Mouse (Mus musculus) spleen, postnatal 36 days (tissue): ENCODE results near the gene Tfip11.
A peak's percentile ranks its signal among the peaks of the same experiment; 100 is the strongest.

Source experiments
- DNase-seq, 2 experiments: peaks; one replicate each; pipeline ENCODE4 v3.0.0; 2022; ENCODE audit warnings: low spot score in 2 of 2, mixed read lengths in 1 of 2

Tfip11 gene

DNA sequence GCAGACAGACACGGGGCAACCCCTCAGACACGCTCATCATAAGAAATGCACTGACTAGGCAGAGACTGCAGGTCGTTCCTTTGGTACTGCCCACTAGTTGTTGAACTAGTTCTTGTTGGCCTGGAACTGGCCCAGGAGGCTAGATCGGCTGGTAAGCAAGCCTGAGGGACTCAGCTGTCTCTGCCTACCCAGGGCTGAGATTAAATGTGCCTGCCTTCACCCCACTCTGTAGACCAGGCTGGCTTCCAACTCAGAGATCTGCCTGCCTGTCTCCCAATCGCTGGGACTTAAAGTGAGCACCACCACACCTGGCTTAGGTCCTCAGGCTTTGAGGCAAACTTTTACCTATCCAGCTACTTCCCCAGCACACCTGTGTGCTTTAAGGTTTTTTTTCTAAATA is 5.8 kb upstream of the Tfip11 start:
- DNase-seq, result no peak

DNA sequence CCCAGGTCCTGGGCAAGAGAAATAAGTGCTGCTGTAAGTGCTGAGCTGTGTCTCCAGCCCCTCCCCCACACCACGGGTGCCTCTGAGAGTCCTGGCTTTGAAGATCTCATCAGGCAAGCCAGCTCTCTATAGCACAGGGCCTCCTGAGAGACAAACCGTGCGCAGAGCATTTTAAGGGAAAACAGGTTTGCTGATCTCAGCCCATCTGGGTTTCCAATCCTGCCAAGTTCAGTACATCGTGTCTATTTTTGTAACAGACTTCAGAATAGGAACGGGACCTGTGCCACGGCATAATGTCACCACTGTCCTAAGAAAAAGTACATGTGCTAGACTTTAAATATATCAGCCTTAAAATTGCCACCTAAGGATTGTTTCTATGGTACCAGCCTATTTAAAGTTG is 5.2 kb upstream of the Tfip11 start:
- DNase-seq, result no peak

DNA sequence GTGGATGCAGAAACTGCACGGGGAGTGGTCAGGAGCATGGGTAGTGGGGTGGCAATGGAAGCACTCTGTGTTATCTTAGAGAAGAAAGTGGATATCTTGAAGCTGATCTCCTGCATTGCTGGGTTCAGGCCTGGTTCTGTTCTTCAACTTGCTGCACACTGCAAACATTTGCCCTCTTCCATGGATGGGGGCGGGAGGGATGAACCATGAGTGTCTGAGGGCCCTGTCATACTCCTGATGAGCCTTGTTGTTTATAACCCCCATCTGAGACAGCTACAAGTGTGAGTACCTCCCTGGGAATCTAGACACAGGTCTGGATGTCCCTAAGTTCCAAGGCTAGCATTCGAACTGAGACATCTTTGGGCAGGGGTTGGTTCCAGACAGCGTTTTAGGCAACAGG is 4.8 kb upstream of the Tfip11 start:
- DNase-seq, result no peak

DNA sequence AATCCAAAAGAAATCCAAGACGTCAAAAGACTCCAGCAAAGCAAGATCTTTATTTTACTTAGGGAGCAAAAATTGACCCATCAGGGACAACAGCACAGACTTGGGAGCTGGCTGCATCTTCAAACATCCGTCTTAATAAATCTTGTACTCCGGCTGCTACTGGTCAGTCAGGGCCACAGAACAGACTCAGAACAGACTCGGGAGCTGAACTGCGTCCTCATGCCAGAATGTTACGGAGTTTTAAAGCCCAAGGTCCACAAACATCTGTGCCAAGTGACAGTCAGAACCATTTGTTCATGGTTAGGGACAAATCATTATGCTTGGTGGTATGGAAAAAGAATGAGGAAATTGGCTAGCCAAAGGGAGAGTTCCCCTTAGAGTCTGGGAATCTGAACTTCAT is 2.9 kb upstream of the Tfip11 start:
- no peak for DNase-seq

DNA sequence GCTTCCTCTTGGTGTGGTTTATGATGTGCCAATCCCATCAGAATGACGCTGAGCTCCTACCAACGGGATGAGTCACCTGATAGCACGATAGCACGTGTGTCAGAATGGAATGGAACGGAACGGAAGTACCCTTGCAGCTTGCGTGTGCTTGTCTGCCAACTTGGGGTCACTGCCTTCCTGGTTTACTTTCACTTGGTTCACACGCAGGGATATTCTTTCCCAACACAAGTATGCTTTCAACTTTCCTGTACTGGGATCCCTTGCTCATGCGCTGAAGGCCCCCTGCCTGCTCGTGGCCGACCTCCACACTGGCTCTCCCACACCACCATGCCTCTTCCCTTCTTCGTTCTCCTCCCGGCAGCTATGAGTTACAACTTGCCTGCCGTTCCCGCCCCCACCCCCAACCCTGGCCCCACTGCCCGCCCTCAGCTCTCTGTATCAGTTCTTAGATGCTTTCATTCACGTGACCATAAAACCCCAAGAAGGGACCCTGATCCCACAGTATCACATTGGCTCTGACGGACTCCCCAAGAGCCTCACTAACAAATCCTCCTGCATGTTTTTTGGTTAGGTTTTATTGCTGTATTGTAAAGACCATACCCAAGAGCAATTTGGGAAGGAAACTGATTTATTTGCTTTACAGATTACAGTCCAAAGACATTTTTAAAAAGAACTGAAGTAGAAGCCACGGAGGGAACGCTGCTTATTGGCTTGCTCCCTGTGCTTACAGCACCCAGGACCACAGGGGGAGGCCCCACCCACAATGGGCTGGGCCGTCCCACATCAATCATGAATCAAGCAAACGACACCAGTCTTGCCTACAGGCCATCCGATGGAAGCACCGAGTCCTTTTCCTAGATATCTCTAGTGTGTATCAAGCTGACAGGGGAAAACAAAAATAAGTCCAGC is 1.3 kb upstream of the Tfip11 start:
- DNase-seq, result peak; percentile 70 to 74

DNA sequence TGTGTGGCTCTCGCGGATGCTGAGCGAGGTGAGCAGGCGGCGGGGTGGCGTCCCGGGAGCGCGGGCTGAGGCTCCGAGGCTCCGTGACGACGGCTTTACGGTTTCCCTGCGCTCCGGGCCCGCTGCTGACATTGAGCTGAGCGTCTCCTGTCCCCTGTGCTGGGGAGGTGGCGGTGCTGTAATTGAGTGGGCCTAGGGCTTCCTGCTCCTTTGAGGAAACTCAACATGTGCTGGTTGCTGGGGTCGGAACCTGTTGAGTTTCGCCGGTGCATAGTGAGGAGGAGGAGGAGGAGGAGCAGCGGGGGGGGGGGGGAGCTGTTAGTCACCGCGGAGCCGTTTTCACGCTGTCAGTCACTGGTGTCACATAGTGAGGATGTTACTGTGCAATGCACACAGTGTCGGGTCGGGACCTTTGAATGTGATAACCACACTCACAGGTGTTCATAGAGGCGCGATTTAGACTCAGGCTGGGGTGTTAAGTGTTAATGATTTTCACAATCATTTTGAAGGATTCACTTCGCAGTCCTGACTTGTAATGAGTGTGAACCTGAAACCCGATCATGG is 370 bp downstream of the Tfip11 start:
- DNase-seq, result no peak

DNA sequence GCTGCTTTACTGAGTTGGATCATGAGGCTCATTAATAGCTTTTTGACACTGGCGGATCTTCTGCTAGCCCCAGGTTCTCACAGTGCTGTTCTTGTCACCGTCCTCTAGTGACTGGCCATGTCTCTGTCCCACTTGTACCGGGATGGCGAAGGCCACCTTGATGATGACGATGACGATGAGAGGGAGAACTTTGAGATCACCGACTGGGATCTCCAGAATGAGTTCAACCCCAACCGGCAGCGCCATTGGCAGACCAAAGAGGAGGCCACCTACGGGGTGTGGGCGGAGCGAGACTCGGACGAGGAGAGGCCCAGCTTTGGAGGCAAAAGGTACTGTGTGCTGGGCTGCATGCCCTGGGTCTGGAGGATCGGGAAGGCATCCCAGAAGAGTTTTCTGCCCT is 1.7 kb downstream of the Tfip11 start:
- DNase-seq, result no peak

DNA sequence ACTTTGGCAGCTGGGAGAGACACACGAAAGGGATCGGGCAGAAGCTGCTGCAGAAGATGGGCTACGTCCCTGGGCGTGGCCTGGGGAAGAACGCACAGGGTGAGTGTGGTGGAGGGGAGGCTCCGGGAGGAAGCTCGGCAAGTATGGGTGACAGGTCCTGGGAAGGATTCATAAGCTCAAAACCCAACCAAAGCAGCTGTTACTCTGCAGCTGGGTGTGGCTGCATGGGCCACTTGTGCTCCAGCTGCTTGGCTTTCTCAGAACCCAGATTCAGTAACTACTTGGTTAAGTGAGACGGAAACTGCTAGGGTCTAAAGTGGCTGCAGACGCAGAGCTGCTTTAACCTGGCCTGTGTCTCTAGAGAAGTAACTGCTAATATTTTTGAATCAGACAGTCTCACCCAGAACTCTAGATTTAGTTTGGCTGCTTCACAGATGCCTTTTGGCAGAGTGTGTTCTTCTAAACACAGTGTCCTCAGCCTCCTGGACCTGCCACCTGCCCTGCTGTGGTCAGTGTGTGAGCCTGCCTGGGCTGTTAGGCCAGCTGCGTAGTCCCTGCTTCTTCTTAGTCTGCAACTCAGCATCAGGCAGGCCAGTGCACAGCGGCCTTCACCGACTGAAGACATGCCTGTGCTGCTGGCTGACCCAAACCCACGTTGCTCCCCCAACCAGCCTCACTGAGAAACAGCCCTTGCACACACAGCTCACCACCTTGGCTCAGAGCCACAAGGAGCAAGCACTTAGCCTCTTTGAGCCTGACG is 3.8 kb downstream of the Tfip11 start:
- no peak for DNase-seq

DNA sequence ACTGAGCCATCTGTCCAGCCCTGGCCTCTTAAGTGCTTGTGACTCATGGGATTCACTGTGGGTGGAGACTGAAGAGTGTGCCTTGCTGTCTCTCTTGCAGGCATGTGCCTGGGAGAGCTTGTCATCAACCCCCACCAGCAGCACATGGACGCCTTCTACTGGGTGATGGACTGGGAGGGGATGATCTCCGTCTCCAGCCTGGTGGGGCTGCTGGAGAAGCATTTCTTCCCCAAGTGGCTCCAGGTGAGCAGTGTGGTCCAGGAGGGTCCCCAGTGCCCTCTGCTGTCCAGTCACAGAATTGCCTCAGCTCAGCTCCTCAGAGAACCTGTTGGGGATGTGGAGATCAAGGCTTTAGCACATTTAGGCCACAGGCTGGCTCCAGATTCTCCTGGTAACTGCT is 9.3 kb downstream of the Tfip11 start:
- DNase-seq, result peak; percentile 34 to 40

DNA sequence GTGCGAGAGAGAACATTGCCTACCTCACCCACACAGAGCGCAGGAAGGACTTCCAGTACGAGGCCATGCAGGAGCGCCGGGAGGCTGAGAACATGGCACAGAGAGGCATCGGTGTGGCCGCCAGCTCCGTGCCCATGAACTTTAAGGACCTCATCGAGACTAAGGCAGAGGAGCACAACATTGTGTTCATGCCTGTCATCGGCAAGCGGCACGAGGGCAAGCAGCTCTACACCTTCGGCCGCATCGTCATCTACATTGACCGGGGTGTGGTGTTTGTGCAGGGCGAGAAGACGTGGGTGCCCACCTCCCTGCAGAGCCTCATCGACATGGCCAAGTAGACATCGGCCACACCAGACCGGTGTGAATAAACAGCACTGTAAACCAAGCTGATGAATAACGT is 10.8 kb downstream of the Tfip11 start:
- no peak for DNase-seq

DNA sequence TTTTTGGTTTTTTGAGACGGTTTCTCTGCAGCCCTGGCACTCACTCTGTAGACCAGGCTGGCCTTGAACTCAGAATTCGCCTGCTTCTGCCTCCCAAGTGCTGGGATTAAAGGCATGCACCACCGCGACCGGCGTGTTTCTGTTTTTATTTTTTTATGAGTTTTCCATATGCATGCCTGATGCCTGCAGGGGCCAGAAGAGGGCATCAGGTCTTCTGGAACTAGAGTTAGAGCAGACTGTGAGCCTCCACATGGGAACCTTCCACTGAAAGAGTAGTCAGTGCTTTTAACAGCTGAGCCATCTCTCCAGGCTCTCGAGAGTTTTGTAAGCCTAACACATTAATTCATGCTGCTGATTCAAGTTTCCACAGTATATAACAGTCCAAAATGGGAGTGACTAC is 13.1 kb downstream of the Tfip11 start:
- DNase-seq, result no peak

DNA sequence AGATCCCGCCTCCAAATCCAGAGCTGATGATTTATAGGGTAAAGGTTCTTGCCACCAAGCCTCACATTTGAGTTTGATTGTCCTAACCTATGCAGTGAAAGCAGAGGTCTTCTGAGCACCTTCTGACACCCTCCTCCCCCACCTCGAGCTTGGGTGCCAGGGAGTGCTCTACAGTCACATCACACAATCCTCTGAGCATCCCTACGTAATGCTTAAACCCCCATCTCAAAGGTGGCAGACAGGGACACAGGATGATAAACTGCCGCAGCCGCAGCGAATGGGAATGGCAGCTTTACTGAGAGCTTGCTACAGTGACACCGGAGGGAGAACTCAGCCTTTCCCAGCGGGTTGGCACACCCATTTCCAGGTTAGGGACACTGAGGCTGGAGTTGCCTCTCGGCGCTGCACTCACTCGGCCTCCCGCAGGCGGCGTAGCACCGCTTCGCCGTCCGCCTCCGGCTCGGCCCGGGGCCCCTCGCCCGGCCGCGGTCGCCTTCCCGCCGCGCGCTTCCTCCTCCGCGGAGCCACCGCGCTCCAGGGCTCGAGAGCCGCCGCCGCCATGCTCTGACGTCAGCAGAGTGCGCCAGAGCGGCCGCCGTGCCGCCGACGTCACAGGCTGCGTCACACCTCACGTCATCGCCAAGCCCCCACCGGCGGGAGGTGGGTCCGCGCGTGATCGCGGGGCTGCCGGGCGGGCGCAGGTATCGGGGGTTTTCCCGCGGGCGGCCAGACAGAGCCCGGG is 16.5 kb downstream of the Tfip11 start, which contains the start of the genes Srrd and Hps4:
Gene Srrd, minus strand, starts transcription at position 578 of the 742 bp plus-strand sequence.
Gene Hps4, plus strand, starts transcription at position 621 of the 742 bp plus-strand sequence.
- DNase-seq, result peak; percentile 74 to 76

DNA sequence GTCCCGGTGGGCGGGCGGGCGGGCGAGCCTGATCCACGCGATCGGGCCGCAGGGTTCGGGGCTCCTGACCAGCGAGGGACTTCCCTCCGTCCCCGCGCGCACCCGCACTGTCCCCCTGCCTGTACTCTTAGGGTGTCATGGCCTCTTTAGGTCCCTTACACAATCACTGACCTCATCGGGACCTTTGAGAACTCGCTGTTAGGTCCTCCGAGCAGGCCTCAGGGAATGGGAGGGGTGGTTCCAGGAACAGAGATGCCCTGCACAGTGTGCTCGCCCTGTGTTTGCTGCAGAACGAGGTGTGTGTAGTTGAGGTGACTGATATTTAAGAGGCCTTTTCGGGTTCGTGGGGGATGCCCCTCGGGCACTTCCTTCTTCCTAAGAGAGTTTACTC is 17.0 kb downstream of the Tfip11 start:
- no peak for DNase-seq

DNA sequence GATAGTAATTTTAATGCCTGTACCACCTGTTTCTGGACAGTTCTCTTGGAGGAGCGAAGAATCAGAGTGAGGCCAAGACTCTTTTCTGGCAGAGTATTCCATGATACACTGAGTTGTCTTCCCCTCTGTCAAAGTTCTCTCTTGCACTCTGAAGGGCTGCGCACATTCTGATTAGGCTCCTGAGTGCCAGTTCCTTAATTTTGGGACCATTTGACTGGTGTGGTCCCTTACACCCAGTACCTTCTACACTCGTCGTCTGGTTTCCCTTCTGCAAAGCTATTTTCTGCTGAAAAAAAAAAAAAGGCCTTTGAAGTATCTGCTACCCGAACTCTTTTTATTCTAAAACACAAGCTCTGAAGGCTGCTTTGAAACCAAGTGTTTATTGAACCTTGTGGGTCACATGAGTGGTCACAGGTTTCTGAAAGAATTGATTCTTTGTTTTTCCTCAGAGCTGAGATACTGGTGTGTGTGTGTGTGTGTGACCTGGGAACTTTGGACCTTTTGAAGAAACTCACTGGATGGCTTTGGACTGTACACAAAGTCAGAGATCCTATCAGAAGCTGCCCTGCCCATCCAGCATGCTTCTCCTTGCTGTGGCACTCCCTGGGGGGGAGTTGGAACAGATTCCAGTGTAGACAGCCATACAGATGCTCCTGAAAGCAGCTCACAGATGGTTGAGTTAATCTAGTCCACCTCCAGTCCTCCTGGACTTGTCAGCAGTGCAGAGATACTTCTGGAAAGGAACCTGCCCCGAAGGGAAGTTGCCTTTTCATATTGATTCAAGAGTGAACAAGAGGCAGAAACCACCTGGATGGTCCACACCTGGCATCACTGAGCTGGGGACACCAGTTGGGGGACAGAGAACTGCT is 18.2 kb downstream of the Tfip11 start:
- DNase-seq, result no peak

DNA sequence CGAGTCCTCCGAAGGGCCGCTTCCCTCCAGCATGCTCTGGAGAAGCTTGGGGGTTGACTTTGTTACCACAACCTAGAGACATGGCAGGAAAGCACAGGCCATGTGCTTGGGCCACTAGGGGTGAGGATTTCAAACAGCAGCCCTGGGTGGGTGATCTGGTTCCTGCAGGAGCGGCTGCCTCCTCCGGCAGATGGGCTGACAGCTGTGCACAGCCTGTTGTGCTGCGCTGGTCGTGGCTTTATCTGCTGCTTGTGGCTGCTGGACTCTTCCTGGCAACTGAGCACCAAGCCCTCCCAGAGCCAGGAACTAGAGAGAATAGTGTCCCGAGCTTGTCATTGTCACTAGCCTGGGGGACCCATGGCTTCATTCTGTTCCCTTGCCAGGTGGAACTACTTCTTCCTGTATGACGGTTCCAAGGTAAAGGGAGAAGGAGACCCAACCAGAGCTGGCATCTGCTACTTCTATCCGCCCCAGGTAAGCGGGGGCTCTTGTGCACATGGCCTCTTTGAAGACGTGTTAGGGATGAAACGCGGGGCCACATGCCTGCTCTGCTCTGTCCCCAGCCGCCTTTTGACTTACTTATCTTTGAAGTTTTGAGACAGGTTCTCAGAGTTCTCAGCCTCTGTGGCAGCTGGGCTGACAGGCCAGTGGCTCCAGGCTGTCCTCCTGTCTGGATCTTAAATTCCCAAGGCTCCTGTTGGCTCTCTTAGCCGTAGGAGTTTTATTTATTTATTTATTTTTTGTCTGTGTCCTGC is 20.2 kb downstream of the Tfip11 start:
- DNase-seq, result no peak

DNA sequence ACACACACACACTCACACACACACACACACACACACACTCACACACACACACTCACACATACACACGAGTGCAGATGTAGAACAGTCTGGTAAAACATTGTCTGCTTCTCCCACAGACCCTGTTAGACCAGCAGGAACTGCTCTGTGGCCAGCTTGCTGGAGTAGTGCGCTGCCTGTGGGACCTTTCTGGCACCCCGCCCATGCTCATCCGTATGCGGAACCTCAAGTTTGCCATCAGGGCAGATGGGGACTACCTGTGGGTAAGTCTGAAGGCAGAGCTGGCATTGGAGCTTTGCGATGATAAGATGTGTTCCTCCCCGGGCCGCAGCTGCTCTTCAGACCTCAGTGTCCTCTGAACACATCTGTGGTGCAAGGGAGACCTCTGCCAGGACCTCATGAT is 23.0 kb downstream of the Tfip11 start:
- DNase-seq, result no peak

DNA sequence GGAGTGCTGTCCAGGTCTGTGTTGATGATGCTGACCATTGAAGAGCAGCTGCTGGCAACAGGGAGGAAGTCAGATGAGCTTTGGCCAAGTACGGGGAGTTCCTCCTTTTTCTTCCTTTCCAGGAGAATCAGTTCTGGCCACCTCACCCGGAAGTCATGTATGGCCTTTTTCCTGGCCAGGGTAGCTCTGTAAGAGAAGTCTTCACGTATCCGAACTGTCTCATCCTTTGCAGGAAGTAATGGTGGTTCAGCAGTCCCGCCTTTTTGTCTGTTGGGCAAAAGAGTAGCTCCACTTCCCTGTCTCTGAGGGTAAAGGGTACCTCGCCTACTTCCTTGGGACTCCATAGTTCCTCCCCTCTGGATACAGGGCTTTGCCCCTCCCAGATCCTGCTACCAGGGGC is 29.3 kb downstream of the Tfip11 start:
- no peak for DNase-seq

DNA sequence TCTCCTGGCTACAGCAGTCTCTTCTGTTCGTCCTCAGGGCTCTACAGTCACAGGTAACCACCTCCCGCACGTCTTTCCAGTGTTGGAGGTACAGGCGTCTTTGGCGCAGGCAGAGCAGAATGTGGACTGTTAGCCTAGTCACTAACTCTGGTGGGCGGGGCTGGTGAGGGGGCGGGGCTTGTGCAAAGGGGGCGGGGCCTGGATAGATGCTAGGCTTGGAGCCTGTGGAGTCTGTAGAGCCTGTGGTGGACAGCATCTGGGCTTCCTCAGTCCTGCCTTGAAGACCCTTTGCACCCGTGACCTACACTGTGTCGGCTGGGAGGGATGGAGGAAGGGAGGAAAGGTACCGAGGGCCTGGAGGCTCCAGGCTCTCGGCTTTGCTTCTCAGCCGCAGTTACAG is 29.8 kb downstream of the Tfip11 start, which contains the start of gene Gm6583:
Gene Gm6583, minus strand, starts transcription at position 124 of the 400 bp plus-strand sequence.
- DNase-seq, result no peak

DNA sequence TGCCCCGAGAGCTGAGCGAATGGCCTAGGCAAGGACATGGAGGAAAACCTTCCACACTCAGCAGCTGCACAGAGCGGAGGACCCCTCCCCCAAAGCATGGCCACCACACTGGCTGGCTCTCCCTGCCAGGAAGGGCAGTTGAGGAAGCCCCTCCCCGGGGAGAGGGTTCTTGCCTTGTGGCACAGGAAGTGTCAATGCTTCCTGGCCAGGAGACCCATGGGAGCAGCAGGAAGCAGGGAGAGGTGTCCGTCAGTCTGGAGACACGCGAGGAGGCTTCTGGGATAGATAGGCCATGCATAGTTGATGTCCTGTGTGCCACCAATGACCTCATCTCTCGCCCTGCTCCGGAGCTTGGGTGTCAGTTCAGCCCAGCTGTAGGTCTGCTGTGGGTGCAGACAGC is 30.2 kb downstream of the Tfip11 start:
- no peak for DNase-seq

DNA sequence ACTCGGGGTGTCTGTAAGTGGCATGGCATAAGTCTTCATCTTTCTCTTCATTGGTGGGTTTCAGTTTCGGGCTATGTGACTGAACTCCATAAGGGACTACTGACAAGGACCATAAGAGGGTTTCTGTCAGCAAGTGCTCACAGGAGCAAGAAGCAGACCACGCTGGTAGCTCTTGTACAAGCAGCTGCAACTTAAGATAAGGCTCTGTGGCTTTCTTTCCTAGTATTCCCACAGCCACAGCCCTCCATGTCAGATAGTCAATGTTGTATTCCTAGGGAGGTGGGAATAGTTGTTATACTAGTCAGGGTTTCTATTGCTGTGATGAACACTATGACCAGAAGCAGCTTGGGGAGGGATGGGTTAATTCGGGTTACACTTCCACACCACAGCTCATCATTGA is 33.4 kb downstream of the Tfip11 start:
- no peak for DNase-seq
